Mouse (Mus musculus): ENCODE measurements at regions not wholly inside any gene's neighbourhood (a gene's known extent, or its start where the extent isn't known, plus 50 kb on each side); places are given as distances from the start of the nearest gene placed in this dataset.
A peak's percentile ranks its signal among the peaks of the same experiment; 100 is the strongest.

DNA sequence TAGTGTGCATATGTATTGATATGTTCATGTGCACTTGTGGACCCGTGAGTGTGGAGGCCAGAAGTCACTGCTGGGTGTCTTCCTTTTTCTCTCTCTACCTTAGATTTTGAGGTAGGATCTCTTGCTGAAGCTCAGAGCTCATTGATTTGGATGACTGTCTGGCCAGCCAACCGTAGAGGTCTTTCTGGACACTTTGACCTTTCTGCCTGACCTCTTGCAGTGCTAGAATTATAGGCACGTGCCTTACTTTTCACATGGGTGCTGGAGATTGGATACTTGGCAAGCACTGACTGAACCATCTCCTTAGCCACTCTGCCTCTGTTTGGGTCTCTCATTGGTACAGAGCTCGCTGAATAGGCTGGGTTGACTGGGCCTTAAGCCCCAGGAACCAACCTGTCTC lies 151.3 kb downstream of the Slc30a10 start:
- Histone ChIP-seq H3K9ac (ENCODE audit: low read depth, low read length) (no peak overlapping the region), H3K36me3 (ENCODE audit: control insufficient read depth, insufficient read depth, low read length) (no peaks in the 10 kb centered on the region), H3K9me3 (ENCODE audit: control insufficient read depth, low read length) (no peaks in the 10 kb centered on the region), H3K4me3 (ENCODE audit: low read depth, low read length) (no peak overlapping the region), H3K4me1 (ENCODE audit: control insufficient read depth, insufficient read depth, low read length) (0 out of 2 replicates have a peak, but pooled peaks cover 3% of the 10 kb centered on the region), H3K27me3 (replicated peaks; ENCODE audit: control insufficient read depth, insufficient read depth, low read length) (no peaks in the 10 kb centered on the region), H3K4me2 (ENCODE audit: low read depth, low read length) (no peak overlapping the region), H3K27ac (replicated peaks; ENCODE audit: low read depth, low read length) (no peak overlapping the region)
- DNase-seq (ENCODE audit: low spot score) = no peak
- ATAC-seq (ENCODE audit: low read depth) = no peak
- WGBS = 79% methylated on average over 4 of the region's 4 CpGs

DNA sequence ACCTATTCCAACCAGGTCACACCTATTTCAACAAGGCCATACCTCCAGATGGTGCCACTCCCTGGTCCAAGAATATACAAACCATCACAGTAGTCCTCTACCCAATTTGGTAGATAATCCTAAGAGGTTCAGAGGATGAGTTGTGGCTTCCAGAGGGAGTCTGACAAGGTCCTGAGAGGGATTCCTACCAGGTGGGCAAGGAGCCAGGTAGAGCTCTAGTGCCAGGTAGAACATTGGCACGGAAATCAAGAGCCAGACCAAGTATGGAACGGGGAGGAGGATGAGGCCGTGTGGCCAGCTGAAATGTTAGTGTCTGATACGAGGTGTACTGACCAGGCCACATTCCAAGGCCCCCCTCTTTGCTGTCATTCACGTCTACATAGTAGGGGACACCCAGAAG lies 153.0 kb downstream of the Slc30a10 start:
- 0 out of 2 replicates have a peak, but pooled peaks cover 3% of the 10 kb centered on the region for H3K4me1 ChIP-seq (ENCODE audit: control insufficient read depth, insufficient read depth, low read length)
- no peak overlapping the region for H3K9ac ChIP-seq (ENCODE audit: low read depth, low read length)
- no peak for ATAC-seq (ENCODE audit: low read depth)
- no peaks in the 10 kb centered on the region for H3K27me3 ChIP-seq (replicated peaks; ENCODE audit: control insufficient read depth, insufficient read depth, low read length)
- H3K27ac ChIP-seq (replicated peaks; ENCODE audit: low read depth, low read length) = no peak overlapping the region
- no peak overlapping the region for H3K4me2 ChIP-seq (ENCODE audit: low read depth, low read length)
- H3K36me3 ChIP-seq (ENCODE audit: control insufficient read depth, insufficient read depth, low read length) = no peaks in the 10 kb centered on the region
- no peak overlapping the region for H3K4me3 ChIP-seq (ENCODE audit: low read depth, low read length)
- WGBS = 88% methylated on average over 5 of the region's 5 CpGs
- no peak for DNase-seq (ENCODE audit: low spot score)
- H3K9me3 ChIP-seq (ENCODE audit: control insufficient read depth, low read length) = no peaks in the 10 kb centered on the region

DNA sequence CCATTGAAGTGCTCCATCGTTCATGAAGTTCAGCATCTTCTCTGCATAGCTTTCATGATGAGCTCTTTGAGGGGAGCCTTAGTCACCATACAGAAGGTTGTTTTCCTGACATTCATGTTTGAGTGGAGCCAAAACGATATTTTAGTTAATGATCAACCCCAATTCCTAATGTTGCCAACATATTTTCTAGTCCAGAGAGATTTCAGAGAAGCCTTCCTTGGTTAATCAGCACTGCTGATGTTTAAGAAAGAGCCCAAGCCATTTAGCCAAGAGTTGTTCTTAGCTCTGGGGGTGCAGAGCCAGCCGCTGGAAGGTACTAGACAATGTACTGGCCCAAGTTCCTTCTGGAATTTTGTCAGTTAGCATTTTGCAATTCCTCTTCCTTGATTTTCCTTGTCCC lies 153.8 kb downstream of the Slc30a10 start:
- no peak for ATAC-seq (ENCODE audit: low read depth)
- Histone ChIP-seq H3K9me3 (ENCODE audit: control insufficient read depth, low read length) (no peaks in the 10 kb centered on the region), H3K9ac (ENCODE audit: low read depth, low read length) (no peak overlapping the region), H3K27ac (replicated peaks; ENCODE audit: low read depth, low read length) (no peak overlapping the region), H3K36me3 (ENCODE audit: control insufficient read depth, insufficient read depth, low read length) (no peaks in the 10 kb centered on the region), H3K4me2 (ENCODE audit: low read depth, low read length) (no peak overlapping the region), H3K27me3 (replicated peaks; ENCODE audit: control insufficient read depth, insufficient read depth, low read length) (no peaks in the 10 kb centered on the region), H3K4me3 (ENCODE audit: low read depth, low read length) (no peak overlapping the region), H3K4me1 (ENCODE audit: control insufficient read depth, insufficient read depth, low read length) (0 out of 2 replicates have a peak, but pooled peaks cover 3% of the 10 kb centered on the region)
- DNase-seq (ENCODE audit: low spot score) = no peak
- WGBS = 91% methylated on average over 3 of the region's 3 CpGs

DNA sequence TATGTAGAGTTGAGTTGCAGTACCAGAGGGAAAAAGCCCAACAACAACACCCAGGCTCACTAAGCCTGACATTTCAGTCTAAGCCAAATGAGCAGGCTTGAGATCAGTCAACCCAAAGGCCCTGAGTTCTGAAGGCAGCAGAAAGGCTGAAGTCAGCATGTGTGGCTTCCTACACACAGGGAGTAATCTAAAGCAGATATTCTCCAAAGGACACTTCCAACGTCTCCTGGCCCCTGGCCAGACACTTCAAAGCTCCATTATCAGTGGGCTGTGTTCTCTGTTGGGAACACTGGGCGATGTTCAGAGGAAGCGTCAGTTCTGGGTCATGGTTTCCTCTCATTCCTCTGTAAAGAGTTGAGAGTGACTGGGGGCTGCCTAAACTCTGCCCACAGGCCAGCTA lies 155.9 kb downstream of the Slc30a10 start:
- H3K36me3 ChIP-seq (ENCODE audit: control insufficient read depth, insufficient read depth, low read length) = no peaks in the 10 kb centered on the region
- no peaks in the 10 kb centered on the region for H3K27me3 ChIP-seq (replicated peaks; ENCODE audit: control insufficient read depth, insufficient read depth, low read length)
- DNase-seq (ENCODE audit: low spot score) = peak; percentile 53
- 0 out of 2 replicates have a peak, but pooled peaks cover 3% of the 10 kb centered on the region for H3K4me1 ChIP-seq (ENCODE audit: control insufficient read depth, insufficient read depth, low read length)
- H3K27ac ChIP-seq (replicated peaks; ENCODE audit: low read depth, low read length) = no peak overlapping the region
- ATAC-seq (ENCODE audit: low read depth) = 0 out of 2 replicates have a peak, but pooled peaks have one; percentile 12
- 41% methylated on average over 3 of the region's 3 CpGs for WGBS
- H3K9me3 ChIP-seq (ENCODE audit: control insufficient read depth, low read length) = no peaks in the 10 kb centered on the region
- H3K4me2 ChIP-seq (ENCODE audit: low read depth, low read length) = no peak overlapping the region
- H3K4me3 ChIP-seq (ENCODE audit: low read depth, low read length) = no peak overlapping the region
- H3K9ac ChIP-seq (ENCODE audit: low read depth, low read length) = no peak overlapping the region

DNA sequence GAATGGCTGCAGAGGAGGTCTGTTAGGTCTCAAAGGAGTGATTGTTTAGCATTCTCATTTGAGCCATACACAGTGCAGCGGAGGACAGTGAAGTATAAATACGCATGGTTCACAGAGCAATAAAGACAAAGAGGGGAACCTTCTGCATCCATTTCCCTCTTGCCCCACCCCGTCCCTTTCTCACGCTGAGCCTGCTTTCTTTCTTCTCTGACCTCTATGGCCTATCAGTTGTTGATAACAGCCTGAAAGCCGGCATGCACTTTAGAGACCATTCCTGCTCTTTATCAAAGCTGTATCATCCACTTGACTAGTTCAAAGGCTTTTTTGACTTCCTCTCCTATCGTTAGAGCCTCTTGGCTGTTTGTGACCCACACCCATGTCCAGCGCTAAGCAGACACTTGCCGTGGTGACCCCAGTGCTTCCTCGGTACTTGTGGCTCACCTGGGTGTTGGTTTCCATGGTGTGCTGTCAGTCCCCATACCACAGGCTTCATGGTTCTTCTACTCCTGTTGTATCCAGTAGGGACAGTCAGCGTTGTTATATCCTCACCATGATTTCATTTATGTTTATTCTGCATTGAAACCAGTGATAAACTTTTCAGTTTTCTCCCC lies 161.3 kb downstream of the Slc30a10 start:
- H3K4me2 ChIP-seq (ENCODE audit: low read depth, low read length) = no peak overlapping the region
- H3K4me3 ChIP-seq (ENCODE audit: low read depth, low read length) = no peak overlapping the region
- H3K9ac ChIP-seq (ENCODE audit: low read depth, low read length) = no peak overlapping the region
- H3K9me3 ChIP-seq (ENCODE audit: control insufficient read depth, low read length) = no peaks in the 10 kb centered on the region
- no peak overlapping the region for H3K27ac ChIP-seq (replicated peaks; ENCODE audit: low read depth, low read length)
- H3K36me3 ChIP-seq (ENCODE audit: control insufficient read depth, insufficient read depth, low read length) = no peaks in the 10 kb centered on the region
- 66% methylated on average over 10 of the region's 10 CpGs for WGBS
- DNase-seq (ENCODE audit: low spot score) (no peak), ATAC-seq (ENCODE audit: low read depth) (no peak)
- no peaks in the 10 kb centered on the region for H3K4me1 ChIP-seq (ENCODE audit: control insufficient read depth, insufficient read depth, low read length)
- H3K27me3 ChIP-seq (replicated peaks; ENCODE audit: control insufficient read depth, insufficient read depth, low read length) = no peaks in the 10 kb centered on the region

DNA sequence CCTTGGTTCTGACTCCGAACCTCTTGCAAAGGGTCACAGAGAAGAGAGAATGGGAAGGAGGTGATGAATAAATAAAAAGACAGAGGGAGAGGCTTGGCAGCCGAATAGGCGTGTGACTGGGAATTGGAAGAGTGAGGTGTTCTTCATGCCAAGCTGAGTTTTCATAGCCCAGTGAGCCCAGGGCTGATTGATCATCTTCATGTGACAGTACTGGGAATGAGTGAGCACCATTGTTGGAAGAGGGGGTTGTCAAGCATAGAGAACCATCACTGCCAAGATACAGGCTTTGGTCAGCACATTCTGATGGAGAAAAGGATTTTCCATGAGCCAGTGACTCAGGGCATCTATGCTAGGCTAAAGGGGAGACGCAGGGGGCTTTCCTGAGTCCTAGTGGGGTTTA lies 163.0 kb downstream of the Slc30a10 start:
- Histone ChIP-seq H3K4me2 (ENCODE audit: low read depth, low read length) (no peak overlapping the region), H3K27me3 (replicated peaks; ENCODE audit: control insufficient read depth, insufficient read depth, low read length) (no peaks in the 10 kb centered on the region), H3K4me1 (ENCODE audit: control insufficient read depth, insufficient read depth, low read length) (no peaks in the 10 kb centered on the region), H3K4me3 (ENCODE audit: low read depth, low read length) (no peak overlapping the region), H3K9me3 (ENCODE audit: control insufficient read depth, low read length) (no peaks in the 10 kb centered on the region), H3K27ac (replicated peaks; ENCODE audit: low read depth, low read length) (no peak overlapping the region), H3K36me3 (ENCODE audit: control insufficient read depth, insufficient read depth, low read length) (no peaks in the 10 kb centered on the region), H3K9ac (ENCODE audit: low read depth, low read length) (no peak overlapping the region)
- ATAC-seq (ENCODE audit: low read depth) (no peak), DNase-seq (ENCODE audit: low spot score) (no peak)
- 90% methylated on average over 4 of the region's 4 CpGs for WGBS

DNA sequence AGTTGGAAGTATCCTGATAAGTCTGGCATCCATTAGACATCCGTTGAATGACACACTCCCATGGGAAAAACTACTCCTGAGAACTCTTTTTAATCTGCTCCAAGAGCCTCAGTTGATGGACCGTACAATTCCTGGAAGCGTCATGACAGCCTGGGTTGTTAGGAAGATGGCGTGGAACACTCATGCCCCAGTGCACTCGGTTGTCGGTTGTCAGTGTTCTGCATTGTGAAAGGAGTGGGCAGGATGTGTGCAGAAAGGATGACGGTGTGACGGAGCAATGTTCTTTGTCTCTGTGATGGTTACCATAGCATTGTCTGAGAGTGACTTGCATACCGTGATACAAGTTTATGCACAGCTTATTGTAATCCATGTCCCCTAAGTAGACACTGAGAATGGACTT lies 164.4 kb downstream of the Slc30a10 start:
- 79% methylated on average over 9 of the region's 9 CpGs for WGBS
- ATAC-seq (ENCODE audit: low read depth) (no peak), DNase-seq (ENCODE audit: low spot score) (no peak)
- no peak overlapping the region for H3K4me2 ChIP-seq (ENCODE audit: low read depth, low read length)
- no peak overlapping the region for H3K9ac ChIP-seq (ENCODE audit: low read depth, low read length)
- no peaks in the 10 kb centered on the region for H3K36me3 ChIP-seq (ENCODE audit: control insufficient read depth, insufficient read depth, low read length)
- H3K9me3 ChIP-seq (ENCODE audit: control insufficient read depth, low read length) = no peaks in the 10 kb centered on the region
- H3K27ac ChIP-seq (replicated peaks; ENCODE audit: low read depth, low read length) = no peak overlapping the region
- no peaks in the 10 kb centered on the region for H3K27me3 ChIP-seq (replicated peaks; ENCODE audit: control insufficient read depth, insufficient read depth, low read length)
- H3K4me3 ChIP-seq (ENCODE audit: low read depth, low read length) = no peak overlapping the region
- no peaks in the 10 kb centered on the region for H3K4me1 ChIP-seq (ENCODE audit: control insufficient read depth, insufficient read depth, low read length)

DNA sequence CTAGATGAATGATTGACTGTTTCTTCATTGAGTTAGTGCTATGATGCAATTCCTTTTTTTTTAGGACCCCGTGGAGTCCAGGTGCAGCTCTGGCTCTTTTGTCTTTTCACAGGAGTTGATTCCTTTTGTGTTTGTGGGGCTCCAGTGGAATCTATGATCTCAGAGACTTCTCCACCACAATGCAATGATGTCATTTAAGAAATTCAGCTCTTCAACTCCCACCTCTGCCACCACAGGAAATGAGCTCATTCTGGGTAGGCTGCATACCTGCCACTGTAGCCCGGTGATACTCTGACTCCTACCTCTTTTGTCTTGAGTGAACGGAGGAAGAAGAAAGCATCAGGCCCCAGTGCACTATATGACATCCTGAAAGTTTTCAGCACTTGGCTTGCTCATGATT lies 173.8 kb downstream of the Slc30a10 start:
- WGBS = 70% methylated on average over 3 of the region's 3 CpGs

DNA sequence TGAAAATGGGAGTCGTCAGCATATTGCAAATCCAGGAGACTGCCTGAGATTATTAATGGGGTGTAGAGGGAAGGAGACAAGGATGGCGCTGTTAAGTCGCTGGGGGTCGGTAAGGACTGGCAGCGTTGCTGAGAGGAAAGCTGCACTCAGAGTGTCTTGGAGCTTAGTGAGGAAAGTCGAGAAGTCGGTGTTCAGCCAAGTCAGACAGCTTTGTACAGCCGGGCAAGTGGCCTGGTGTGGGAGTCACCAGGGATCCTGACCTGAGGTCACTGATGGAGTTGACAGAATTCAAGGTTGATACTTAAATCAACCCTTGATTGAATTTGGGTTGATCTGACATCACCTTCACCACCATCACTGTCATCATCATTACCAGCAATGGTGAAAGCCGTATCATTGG lies 175.3 kb downstream of the Slc30a10 start:
- DNase-seq (ENCODE audit: low spot score) (no peak), ATAC-seq (ENCODE audit: low read depth) (no peak)
- Histone ChIP-seq H3K9ac (ENCODE audit: low read depth, low read length) (no peak overlapping the region), H3K9me3 (ENCODE audit: control insufficient read depth, low read length) (no peaks in the 10 kb centered on the region), H3K36me3 (ENCODE audit: control insufficient read depth, insufficient read depth, low read length) (no peaks in the 10 kb centered on the region), H3K27me3 (replicated peaks; ENCODE audit: control insufficient read depth, insufficient read depth, low read length) (no peaks in the 10 kb centered on the region), H3K27ac (replicated peaks; ENCODE audit: low read depth, low read length) (no peak overlapping the region), H3K4me1 (ENCODE audit: control insufficient read depth, insufficient read depth, low read length) (no peaks in the 10 kb centered on the region), H3K4me3 (ENCODE audit: low read depth, low read length) (no peak overlapping the region), H3K4me2 (ENCODE audit: low read depth, low read length) (no peak overlapping the region)
- WGBS = 79% methylated on average over 9 of the region's 9 CpGs

More for the DNA sequence above, 173.8 kb downstream of the Slc30a10 start:
- H3K9ac ChIP-seq (ENCODE audit: low read depth, low read length) = no peak overlapping the region
- DNase-seq (ENCODE audit: low spot score) (no peak), ATAC-seq (ENCODE audit: low read depth) (no peak)
- H3K4me1 ChIP-seq (ENCODE audit: control insufficient read depth, insufficient read depth, low read length) = no peaks in the 10 kb centered on the region
- H3K4me2 ChIP-seq (ENCODE audit: low read depth, low read length) = no peak overlapping the region
- H3K27me3 ChIP-seq (replicated peaks; ENCODE audit: control insufficient read depth, insufficient read depth, low read length) = no peaks in the 10 kb centered on the region
- H3K36me3 ChIP-seq (ENCODE audit: control insufficient read depth, insufficient read depth, low read length) = no peaks in the 10 kb centered on the region
- H3K27ac ChIP-seq (replicated peaks; ENCODE audit: low read depth, low read length) = no peak overlapping the region
- H3K4me3 ChIP-seq (ENCODE audit: low read depth, low read length) = no peak overlapping the region
- no peaks in the 10 kb centered on the region for H3K9me3 ChIP-seq (ENCODE audit: control insufficient read depth, low read length)
